Mouse (Mus musculus): ENCODE measurements around the gene Wdtc1.

Gene Wdtc1

DNA sequence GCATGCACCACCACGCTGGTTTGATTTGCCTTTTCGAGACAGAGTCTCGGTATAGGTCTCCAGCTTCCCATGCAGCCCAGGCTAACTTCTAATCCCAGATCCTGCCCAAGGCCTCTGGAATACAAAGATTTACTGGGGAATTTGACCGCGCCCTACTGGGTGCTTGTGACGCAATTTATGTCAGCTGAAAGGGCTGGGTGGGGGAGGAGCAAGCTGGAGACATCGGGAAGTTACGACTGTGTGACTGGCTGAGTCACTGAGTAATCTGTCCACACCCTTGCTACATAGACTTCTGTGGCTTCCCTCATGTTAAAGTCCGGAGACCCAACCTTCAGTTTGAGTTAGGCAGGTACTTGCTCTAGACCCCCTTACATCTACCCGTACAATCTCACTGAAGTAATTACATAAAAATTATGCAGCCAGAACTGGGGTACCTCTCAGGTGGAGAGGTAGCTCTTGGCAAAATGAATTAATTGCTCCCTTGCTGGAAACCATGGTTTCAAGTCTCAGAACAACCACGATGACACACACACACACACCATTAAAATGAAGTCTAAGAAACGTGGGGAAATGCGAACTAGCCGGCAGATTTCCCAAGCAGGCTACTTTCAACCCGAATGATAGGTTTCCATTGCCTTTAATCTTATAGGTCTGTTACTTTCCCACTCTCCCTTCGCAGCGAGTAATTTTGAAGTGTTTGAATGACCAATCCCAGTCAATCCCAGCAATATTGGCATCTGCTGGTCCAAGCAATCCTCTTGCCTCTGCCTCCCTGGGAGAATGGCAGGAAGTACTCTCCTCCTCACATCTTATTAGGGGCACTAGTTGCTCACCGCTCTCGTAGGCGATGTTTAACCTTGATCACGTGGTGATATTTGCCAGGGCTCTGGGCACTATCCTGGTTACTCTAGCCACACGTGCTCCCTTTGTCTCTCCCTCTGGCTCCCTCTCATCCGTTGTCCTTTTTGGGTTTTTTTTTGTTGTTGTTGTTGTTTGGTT, at the start of gene Wdtc1:
TSS of gene Wdtc1 (minus strand) at position 115 of the 999 bp plus-strand sequence.
- no peak for DNase-seq

DNA sequence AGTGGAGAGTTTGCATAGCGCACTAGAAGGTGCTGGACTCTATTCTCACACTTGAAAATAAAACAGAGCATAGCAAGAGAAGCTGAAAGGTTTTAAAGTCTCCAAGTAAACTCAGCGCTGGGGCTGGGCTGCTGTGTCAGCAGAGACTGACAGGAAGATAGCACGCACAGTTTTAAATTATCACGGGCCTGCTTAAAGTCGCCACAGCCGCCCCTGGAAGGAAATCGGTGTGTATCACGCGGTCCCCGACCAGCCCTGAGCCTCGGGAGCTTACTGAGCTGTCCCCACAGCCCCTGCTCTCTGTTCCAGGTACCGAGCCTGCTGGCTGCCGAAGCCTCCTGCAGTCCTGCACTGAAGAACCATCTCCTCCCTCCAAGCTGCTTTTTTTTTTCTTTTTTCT, 48.7 kb upstream of the Wdtc1 start:
- no peak for DNase-seq

DNA sequence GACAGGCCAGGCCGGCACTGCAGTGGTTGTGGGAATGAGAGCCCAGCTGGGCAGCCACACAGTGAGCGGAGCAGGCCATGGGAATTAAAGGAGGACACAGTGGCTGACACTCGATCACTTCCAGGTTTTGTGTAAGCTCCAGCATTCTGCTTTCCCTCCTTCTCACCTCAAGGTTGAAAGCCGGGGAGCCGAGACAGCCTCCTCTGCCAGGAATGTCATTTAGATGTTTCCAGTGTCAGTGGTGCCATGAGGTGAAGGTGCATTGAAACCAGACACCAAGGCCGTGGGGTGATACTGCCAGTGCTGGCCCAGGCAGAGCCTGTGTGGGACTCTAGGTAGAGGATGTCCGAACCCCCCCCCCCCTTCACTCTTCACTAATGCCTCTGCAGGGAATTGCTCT, 46.8 kb upstream of the Wdtc1 start:
- DNase-seq, result no peak

DNA sequence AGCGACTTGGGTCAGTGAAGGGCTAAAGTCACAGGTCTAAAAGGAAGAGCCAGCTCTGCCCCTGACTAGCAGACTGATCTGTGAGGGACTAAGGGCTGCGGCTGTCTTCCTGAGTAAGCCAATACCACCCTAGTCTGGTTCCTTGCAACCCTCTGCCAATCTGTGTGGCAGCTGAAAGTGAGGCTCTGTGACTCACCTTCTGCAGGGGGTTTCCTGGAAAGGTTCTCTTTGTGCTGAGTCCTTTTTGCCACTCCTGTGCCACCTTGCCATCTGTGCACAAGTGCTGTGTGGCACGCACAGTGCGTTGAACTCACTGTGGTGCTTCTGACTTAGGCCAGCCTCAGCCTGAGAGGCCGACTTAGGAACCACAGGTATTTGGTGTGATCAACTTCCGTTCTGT, 46.2 kb upstream of the Wdtc1 start:
- DNase-seq, result peak; percentile 54 to 55

DNA sequence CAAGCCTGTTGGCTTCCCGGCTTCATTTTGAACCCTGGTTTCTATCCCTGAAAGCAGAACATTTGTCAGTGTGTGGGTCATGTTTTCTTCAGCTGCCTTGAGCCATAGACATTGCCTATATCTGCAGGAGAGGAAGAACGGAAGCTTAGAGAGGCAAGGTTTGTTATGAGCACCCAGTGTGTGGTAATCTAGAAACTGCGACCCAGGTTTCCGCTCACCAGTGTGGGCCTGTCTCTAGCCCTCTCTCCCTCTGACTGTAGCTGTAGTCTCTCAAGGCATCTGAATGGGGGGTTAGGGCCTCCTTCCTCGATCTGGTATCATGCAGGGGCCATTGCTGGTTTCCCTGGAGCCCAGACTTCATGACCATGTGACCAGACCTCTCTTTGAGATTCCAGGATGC, 45.3 kb upstream of the Wdtc1 start:
- no peak for DNase-seq

DNA sequence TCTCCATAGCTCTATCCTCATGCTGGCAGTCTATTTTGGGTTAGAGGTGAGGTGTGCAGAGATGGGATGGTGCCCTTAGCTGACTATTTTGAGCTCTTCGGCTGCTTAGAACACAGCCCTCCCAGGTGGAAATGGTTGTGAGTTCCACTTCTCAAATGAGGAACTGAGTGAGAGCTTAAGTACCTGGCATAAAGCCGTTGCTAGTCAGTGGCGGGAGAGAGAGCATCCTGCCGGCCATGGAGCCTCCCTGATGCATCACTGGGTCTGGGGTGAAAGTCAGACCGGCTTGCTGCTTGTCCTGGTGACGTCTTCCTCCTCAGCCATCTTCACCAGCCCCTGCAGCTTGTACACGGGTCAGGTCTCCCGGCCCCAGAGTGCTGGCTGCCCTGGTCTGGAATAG, 44.7 kb upstream of the Wdtc1 start:
- DNase-seq, result no peak

DNA sequence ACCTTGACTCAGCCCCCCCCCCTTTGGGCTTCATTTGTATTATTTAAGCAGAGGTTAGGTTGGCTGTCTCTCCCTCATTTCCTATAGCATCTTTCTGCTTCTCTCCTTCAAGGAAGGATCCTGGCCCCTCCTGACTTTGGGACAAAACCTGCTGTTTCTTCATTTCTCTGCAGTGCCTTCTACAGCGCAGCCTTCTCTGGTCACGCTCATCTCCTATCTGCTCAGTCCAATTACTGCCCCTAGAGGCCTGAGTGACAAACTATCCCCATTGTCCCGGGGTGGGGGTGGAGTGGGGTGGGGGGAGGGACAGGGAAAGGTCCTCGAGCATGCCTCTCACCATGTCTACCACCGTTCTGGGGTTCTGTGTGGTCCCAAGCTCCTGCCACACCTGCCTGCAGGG, 44.0 kb upstream of the Wdtc1 start:
- no peak for DNase-seq

DNA sequence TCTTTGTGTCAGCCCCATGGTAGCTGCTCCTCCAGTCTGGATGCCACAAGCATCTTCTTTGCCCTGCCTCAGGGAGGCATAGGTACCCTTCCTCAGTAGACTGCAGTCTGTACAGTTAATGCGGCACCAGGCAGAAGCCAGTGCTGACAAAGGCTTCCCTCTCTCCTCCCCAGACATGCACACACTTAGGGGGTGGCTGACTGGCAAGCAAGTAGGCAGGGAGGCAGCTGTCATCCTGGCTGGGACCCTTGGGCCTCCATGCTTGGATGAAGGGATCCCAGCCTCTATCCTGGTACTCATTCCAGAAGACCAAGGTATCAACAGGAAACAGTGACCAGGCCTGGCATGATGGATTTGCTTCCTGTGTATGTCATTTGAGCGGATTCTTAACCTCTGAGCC, 42.8 kb upstream of the Wdtc1 start:
- peak; percentile 51 to 57 for DNase-seq

DNA sequence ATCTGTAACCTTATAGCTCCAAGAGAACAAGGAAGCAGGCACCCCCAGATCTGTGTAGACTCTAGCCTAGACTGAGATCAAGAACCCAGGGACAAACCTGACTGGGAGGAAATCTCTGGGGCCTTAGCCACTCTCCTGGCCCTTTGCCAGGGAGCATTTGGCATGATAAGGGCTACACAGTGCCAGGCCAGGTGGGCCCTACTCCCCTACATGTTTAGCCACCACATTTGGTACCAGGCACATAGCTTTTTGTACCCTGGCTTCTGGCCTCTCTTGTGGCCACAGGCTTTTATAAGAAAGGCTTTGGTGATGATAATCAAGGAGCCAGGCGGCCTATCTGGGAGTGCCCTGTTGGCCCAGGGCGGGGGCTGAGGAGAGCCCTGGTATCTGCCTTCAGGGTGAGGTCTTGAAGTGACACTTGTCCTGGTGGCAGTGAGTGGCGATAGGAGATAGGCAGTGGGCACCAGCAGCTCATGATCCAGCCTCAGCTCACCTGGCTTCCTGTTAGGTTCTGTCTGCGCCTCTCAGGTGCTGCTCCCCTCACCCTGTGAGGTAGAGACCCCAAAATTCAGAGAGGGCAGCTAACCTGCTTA, 41.8 kb upstream of the Wdtc1 start:
- DNase-seq, result peak; percentile 60 to 64

DNA sequence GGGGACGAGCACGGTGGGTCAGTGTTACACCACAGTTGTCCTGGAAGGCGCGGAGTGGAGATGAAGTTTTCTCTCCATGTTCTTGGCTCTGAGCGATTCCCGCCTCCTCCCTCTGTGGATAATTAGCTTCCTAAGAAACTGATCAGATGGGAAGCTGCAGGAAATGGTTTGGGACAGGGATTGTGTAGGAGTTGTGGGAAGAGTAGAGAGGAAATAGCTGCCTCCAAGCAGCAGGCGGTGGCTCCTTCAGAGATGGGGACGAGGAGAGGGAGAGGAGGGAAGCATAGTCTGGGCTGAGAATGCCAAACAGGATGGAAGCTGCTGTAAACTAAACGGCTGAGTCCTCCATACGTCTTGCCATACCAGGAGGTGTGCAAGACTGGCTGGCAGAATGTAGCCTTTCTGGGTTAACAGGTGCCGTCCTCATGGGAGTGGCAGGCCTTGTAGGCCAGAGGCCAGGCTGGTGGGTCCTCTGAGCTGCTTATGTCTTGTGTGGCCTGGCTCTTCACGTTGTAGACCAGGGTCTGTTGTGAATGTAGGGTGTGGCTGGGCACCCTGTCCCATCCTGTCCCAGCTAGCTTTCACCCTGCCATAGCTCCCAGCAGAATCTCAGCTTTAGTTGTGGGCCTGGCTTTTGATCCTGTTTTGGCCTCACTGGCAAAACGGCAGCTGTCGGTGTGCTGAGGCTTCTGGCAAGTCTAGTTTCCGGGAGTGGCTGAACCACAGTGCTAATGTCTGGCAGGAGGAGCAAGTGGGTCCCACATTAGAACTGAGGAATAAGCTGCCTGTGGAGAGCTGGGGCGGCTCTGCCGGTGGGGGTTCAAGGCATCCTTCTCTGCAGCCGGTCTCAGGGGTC, 38.1 kb upstream of the Wdtc1 start:
- DNase-seq, result peak; percentile 62 to 63

DNA sequence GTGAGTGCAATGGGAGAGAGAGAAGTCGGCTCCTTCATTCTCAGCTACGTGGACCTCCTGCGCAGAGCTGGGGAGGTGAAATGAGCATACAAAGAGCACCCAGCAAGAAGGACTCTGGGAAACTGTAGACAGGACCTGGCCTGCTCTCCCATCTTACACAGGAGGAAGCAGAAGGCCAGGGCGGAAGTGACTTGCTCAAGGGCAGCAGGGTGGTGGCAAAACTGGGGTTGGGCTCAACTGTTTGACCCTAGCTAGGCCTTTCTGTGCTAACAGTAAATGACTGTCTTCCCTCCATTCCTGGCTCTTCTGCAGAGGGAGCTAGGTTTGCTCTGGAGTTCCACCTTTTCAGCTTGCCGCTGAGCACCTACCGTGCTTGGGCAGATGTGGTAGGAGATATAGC, 37.3 kb upstream of the Wdtc1 start:
- no peak for DNase-seq

DNA sequence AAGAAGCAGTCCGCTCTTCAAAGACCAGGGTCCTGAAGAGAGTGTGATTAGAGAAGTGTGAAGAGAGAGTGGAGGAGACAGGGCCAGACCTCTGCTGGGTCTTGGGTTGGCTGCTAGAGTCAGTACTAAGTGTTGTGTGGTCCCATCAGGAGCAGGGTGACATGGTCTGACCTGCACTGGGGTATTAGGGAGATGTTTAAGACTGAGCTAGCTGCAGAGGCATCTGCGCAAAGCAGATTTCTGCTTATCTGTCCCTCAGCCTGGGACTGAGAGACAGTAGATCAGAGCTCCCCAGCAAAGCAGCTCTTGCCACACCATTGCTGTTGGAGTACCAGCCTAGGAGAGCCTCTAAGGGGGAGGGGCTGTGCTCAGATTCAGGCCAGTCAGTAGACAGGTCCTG, 36.8 kb upstream of the Wdtc1 start:
- no peak for DNase-seq

DNA sequence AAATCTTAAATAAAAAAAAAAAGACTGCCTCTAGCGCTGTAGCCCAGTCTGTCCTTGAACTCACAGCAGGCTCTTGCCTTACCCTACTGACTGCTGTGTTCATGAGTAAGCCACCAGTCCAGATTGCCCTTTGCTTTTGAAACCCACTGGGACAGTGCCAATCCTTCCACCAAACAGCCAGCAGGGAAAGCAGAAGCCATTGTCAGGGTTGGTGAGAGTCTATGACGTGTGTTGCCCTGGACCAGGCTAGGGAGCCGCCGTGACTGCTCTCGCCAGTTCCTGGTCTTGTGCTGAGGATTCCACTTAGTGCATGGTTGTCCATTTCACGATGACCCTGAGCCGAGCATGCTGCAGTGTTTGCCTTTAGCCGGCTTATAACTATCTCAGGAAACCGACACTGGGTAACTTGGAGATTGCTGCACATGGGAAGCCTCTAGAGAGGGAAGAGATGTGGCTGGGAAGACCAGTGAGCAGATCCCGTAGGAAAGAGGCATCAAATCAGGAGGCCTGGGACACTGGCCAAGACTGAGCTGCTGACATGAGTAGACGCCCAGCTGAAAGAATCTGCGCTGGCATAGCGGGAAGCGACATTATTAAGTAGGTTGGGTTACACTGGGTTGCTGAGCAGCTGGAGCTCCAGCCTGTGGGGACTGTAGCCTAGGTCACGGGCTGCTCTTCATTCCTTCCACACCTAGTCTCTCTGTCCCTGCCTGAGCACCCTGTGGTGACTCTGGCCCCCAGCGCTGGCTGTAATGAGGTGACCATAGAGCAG, 35.7 kb upstream of the Wdtc1 start:
- DNase-seq, result peak; percentile 70 to 76

DNA sequence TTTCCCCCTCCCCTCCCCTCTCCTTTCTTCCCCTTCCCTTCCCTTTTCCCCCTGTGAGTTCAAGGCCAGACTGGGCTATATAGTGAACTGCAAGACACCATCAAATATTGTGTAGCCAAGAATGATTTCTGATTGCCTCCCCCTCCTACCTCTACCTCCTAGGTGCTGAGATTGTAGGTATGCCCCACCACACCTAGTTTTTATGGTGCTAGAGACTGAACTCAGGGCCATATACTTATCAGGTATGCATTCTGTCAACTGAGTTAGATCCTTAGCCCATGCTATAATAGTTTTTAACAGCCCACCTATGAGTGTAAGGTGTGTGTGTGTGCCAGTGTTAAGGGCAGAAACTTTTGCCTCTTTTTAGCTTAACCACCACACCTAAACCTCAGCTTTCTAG, 33.8 kb upstream of the Wdtc1 start:
- DNase-seq, result no peak

DNA sequence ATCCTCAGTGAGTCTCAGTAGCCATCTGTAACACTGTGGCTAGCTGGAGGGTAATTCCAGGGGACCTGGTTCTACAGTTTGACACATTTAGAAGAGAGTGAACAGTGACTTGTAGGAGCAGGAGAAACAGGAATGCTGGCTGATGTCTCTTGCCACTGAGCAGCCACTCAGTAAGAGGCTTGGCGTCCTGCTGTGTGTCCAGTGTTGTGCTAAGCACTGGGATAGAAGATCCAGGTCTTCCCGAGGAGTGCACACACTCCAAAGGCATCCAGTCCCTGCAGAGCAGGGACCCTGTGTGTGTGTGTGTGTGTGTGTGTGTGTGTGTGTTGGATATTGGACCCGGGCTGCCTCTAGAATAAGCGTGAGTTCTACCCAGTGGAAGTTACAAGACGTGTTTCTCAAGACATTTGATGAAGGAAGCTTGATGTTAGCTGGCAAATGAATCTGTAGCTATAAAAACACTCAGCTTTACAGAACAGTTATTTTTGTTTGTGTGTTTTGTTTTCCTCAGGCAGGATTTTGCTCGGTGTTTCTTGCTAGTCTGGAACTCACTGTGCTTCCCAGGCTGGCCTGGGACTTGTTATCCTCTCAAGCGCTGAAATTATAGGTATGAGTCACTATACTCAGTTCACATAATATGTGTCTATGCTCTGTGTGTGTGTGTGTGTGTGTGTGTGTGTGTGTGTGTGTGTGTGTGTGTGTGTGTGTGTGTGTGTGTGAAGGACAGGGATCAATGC, 32.9 kb upstream of the Wdtc1 start:
- no peak for DNase-seq

DNA sequence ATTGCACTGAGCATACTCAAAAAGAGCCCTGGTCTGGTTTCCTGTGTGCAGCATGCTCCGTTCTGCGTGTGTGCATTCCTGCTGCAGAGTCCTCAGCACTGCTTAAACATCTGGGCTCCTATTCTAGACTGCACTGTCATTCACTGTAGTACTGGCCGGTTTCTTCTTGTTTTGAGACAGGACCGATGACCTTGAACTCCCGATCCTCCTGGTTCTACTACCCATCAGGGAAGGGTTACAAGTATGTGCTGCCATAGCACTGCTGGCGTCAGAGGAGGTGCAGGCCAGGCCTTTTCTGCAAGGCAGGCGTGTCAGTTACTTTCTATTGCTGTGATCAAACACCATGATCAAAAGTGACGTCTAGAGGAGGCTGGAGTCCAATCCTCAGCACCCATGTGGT, 27.9 kb upstream of the Wdtc1 start:
- DNase-seq, result no peak

DNA sequence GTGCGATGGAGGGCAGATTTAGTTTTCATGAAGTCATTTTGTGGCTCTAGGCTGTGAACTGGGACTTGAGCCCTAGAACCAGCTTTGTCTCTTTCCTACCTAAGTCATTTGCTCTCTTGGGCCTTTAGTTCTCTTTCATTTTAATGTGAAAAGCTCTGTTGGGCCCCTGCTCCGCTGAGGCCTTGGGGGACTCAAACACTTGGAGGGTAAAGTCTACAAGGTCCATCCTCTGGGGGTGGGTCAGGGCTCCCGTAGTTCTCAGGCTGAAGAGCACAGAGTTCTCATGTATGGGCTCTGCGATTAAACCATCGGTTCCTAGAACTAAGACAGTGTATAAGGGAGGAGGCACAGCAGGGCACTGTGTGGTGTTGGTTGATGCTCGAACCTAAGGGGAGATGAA, 27.3 kb upstream of the Wdtc1 start:
- no peak for DNase-seq

DNA sequence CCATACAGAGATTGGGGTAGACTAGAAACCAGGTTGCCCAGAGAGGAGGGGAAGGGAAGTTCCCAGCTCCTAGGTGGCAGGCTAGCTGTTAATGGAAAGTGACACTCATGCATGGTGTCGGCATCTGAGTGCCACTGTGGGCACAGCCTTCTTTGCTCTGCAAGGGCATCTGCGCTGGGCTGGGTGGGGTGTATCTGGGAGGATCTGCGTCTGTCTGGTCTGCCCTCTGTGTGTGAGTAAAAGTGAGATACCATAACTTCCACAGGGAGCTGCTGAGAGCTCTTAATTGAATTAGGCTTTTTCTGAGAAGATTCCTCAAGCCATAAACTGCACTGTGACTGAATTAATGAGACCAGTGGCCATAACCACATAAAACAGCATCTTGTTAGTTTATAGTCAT, 26.6 kb upstream of the Wdtc1 start:
- no peak for DNase-seq

DNA sequence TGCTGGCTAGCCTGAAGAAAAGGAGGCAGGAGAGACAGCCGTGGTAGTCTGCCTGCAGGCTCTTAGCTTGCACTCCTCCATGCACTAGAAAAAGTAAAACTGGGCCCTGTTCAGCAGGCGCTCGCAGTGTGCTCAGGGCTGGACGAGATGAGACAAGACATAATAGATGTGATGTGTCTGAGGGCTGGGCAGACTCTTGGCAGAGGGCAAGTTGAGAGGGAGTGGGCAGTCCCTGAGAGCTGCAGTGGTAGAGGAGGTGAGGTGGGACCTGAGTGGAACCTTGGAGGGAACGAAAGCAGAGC, 25.7 kb upstream of the Wdtc1 start:
- no peak for DNase-seq

DNA sequence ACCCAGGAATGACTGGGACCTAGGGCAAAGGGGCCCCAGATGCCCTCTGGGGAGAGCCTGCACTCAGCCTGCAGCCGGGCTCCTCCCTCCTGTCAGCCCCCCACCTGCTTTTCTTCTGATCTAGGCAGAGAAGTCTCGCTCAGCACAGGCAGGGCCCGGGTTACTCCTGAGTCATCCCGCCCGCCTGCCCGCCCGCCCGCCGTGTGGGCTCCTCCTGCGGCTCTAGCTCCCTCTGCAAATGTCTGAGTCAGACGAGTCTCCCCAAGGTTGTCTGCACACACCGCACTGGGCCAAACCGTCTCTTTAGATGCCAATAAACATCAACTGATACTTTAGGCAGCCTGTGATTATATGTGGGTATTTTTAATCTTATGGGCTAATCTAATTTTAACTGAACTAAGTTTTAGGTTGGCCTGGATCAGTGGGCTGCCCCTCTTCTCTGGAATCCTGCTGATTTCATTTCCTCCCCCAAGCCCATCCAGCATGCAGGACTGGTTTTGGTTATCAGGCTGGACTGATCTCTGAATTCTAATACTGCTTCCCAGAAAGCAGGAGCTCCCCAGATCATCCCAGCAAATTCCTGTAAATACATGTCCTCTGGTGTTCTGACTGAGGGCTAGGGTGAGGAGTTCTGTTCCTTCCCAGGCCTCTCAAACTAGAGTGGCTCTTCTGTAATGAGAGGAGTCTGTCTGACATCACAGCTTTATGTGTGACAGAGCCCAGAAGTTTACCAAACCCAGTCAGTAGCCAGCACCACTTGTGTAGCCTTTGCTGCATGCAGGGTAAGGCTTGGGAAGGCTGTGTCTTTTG, 25.2 kb upstream of the Wdtc1 start:
- DNase-seq, result no peak
